Mouse (Mus musculus): ENCODE measurements around the gene Plin4.

The Plin4 gene

DNA sequence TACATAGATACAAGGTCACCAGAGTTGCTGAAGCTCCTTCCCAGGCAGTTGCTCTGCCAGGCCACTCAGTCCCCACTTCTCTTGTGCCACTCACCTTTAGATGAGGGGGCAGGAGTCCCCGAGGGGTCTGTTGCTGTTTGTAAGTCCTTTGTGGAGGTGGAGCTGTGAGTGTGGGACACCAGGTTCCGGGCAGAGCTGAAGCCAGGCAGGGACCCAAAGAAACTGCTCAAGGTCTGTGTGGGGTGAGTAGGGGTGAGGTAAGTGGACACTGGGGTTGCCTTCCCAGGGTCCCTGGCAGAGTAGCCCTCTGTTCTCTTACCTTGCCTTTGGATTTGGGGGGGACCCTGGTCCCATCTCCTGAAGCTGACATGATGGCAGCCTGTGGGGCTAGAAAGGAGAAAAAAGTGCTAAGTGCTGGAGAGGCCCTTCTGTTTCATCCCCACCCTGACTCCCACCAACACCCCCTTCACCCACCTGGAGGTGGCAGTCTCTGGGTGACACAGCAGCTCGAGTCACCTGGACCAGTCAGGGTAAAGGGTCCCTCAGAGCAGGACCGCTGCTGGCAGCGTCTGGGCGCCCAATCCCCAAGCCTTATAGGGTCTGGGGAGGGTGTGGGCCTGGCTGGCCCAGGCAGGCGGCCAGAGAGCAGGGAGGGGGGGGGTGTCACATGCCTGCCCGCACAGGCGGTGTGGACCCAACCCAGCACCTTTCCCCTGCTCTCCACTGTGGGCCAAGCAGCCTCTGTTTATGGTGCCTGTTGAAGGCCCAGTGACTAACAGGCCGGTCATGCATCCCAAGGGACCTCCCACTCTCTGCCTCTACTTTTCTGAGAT is at the start of gene Plin4:
Plin4 (minus strand) TSS at position 585 of the 833 bp plus-strand sequence.
- no peak for DNase-seq (ENCODE audit: low spot score)

GRCm38 (mm10) chr17:56153643-56154042 is 44.0 kb upstream of the Plin4 start:
- no peak for DNase-seq (ENCODE audit: low spot score)

- no peak for DNase-seq (ENCODE audit: low spot score)
Measured at GRCm38 (mm10) chr17:56149897-56150296, 40.3 kb upstream of the Plin4 start.

DNA sequence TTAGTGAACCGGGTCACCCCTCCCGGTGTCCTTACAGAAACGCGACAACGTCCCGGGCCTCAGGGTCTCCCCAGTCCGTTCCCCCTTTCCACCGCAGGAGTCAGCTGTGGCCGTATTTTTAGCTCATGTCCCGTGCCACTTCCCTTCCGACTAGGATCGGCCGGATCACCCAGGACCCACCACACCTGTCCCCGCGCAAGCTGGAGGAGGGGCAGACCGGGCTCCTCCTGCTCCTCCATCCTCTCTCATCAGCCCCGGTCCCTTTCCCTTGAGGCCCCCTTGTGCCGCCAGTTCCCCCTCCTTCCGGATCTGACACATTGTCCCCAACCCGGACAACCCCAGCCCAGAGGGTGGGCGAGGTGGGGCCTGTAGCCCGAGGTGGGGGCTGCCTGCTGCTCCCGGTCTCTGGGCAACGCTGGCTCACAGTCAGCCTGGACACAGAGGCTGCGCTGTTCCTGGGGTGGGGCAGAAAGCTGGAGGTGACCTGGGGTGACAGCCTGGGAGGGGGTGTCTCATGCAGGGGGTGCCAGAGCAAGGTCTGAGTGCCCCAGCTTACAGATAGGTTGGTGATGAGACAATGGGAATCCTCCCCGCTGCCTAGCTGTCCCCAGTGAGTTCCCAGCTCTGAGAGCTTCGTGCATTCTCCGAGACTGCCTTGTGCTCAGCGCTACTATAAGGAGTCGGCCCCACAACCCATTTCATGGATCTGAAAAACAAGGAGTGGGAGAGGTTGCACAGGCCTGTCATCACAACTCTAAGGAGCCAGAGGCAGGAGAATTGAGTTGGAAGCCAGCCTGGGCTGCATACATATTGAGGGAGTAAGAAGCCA is 39.4 kb upstream of the Plin4 start:
- DNase-seq (ENCODE audit: low spot score), result no peak

DNA sequence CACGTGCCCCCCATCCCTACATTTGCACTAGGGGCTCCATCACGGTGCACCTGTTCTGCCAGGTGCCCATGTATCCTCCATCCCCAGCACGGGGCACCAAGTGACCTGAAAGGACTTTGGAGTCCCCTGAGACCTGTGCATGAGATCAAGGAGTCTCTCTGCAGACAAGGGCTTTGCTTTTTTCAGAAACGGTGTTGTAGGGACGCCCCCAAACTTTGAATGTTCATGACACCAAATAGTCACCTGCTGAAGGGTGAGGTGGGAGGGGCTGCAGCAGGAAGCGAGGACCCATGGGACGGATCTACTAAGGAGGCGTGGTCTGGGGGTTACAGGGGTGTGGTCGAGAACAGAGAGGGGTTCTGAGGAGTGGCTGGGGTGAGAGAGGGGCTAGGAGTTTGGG is 38.7 kb upstream of the Plin4 start:
- no peak for DNase-seq (ENCODE audit: low spot score)

- DNase-seq (ENCODE audit: low spot score), result no peak
Measured at GRCm38 (mm10) chr17:56147420-56147819, 37.8 kb upstream of the Plin4 start.

DNA sequence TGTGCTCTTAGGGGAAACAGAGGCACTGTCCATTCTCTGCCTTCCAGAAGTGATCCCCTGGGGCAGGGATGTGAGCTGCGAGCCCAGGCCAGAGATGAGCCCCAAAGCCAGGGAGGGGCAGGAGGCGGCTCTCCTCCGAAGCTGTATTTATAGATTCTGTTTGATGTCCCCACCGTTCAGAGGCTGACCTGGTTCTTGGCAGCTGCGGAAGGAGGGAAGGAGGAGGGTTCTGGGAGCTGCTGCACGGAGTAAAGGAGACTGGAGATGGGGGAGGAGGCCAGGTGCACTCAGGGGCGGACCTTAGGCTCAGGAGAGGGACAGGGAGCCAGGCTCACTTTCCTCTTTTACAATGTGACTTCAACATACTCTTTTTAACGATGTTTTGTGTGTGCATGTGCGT is 36.5 kb upstream of the Plin4 start:
- DNase-seq (ENCODE audit: low spot score), result no peak

DNA sequence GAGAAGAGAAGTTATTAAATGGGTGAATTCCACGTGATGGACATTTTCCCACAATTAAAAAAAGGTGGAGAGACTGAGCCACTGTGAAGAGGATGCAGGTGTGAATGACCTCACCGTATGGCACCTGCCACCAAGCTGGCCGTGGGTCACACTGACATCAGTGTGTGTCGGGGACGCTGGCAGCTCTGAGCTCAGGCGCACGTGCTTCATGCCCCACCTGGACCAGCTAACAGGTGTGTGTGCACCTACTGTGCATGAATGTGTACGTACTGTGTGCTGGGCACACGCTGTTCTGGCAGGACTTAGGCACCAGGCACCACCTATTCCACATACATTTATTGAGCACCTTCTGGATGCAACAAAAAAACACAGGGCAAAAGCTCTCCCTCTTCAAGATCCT is 34.9 kb upstream of the Plin4 start:
- no peak for DNase-seq (ENCODE audit: low spot score)

GRCm38 (mm10) chr17:56141702-56142605 is 32.4 kb upstream of the Plin4 start:
- DNase-seq (ENCODE audit: low spot score), result no peak

DNA sequence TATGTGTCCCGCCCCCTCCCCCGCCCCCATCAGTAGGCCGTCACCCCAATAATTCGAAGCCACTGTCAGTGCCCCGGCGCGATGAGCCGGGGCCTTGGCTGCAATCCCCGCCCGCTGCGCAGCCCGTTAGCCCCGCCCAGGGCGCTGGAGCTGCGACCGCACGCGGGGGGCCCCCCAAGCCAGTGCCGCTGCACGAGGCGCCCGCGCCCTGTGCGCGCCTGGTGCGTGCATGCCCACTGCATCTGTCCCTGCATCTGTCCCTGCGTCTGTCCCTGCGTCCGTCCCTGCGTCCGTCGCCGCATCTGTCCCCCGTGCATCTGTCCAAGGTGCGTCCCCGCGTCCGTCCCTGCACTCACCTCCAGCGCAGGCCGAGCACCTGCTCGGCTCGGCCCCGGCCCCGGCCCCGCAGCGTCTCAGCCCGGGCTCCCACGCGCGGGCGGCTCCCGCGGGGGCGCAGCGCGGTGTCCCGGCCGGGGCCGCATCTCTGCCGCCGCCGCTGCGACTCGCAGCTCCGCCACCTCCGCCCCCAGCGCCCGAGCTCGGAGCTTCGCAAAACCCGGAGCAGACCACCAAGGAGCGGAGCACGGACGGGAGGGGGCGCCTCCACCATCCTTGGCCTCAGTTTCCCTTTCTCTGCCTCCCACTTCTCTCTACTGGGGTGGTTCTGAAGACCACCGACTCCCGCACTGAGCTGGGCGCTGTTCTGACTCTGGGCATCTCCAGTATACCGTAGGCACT is 30.4 kb upstream of the Plin4 start, which contains the start of gene Sema6b:
Sema6b (minus strand) TSS at position 486 of the 738 bp plus-strand sequence.
- DNase-seq (ENCODE audit: low spot score), result no peak

DNA sequence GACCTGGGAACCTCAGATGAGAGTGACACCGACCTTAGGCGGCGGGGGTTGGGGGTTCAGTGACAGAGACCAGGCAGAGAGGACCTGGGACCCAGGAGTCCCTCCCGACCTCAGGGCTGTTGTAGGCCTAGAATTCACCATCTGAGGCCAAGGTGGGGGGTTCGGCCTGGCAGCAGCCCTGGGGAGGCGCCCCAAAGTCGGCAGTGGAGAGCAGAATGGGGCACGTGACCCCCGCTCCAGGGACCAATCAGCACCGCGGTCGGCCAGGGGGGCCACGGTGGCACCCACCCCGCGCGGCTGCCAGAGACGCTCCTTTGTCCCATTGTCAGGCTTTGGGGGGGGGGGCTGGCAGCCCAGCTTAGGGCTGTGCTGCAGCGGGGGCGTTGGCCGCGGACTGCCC is 29.8 kb upstream of the Plin4 start:
- DNase-seq (ENCODE audit: low spot score), result no peak

GRCm38 (mm10) chr17:56137839-56138613 is 28.4 kb upstream of the Plin4 start:
- DNase-seq (ENCODE audit: low spot score), result no peak

DNA sequence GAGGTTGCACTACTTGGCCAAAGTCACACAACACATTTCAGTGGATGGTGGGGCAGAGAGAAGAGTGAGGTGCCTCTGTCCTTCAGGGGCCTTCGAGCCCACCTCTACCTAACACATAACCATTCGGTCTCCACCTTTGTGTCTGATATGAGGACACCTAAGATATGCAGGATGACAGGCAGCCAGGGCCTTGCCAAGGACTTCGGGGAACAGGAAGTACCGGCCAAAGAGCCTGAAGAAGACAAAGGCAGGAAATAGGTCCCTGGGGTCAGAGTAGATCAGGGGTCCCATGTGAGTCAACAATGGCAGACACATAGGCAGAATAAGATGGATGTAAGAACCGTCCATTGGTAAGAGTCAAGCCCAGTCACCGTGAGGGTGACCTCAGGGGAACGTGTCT is 27.0 kb upstream of the Plin4 start:
- no peak for DNase-seq (ENCODE audit: low spot score)

GRCm38 (mm10) chr17:56134463-56134971 is 24.9 kb upstream of the Plin4 start:
- no peak for DNase-seq (ENCODE audit: low spot score)

DNA sequence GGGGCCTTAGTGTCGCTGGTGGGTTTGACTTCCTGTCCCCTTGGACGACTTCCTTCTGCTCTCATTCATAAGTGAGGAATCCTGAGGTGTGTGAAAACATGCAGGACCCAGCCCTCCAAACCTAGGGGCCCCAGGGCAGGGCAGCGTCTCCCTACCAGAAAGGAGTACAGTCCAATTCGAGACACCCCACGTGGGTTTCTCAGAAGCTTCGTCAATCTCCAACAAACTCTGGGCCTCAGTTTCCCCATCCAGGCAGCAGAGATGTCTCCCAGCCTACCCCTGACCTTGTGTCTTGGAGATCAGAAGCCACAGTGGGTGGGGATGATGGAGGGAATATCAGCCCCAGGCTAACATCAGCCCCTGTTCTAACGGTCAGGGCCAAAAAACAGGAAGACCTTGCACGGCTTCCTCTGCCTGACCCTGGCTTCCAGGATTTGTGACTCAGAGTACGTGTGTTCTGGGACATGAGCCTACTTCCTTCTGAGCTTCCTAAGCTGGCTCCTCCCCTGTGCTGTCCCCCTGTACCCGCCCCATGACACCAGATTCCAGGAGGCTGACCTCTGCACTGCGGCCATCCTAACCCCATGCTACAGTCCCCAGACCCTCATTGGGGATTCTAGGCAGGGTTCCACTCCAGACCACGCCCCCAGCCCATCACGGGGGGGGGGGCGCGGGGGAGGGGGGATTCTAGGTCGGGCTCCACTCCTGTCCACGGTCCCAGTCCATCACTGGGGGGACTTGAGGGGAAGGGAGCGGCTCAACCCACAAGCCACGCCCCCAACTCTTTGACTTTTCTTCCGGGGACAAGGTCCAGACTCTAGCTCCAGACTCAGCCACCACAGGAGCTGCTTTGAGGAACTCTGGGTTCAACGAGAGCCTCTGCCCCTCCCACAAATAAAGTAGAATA is 24.1 kb upstream of the Plin4 start:
- DNase-seq (ENCODE audit: low spot score), result no peak

DNA sequence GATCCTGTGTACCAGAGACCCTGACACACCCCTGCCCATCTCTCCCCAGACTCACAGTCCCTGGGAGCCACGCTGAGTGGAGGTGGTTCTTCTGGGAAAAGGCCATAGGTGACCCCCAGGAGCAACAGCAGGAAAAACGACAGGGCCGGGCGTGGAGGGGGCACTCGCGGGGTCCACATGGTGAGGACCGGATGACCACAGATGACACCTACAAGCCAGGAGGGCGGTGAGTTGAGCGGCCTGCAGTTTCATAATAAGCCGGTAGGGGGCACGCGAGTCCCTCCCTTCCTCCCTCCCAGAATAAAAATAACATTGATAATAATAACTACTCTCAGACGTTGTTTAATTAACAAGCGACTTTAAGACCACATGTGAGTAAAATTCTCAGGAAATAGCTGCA is 23.1 kb upstream of the Plin4 start:
- DNase-seq (ENCODE audit: low spot score), result no peak

- no peak for DNase-seq (ENCODE audit: low spot score)
Measured at GRCm38 (mm10) chr17:56131814-56132213, 22.2 kb upstream of the Plin4 start.

- no peak for DNase-seq (ENCODE audit: low spot score)
Measured at GRCm38 (mm10) chr17:56131136-56131535, 21.5 kb upstream of the Plin4 start.

DNA sequence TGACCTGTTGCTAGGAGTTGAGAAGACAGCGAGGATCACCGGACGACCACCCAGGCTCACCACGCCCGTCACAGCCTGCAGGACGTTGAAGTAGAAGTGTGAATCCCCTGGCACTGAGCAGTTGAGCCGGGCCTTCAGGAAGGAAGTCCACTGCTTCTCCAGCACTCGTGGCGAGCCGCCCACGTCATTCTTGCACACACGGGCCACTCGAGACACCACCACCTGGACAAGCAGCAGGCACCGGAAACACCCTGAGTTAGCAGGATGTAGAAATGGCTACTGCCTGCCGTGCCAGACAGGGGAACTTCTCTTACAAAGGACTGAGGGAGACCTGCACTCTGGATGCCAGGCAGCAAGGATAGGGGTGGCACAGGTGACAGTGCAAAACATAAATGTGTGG is 18.6 kb upstream of the Plin4 start:
- no peak for DNase-seq (ENCODE audit: low spot score)
